Mouse (Mus musculus) intestine, embryonic 16.5 days (tissue): ENCODE data around the gene Relt. TPM values are rescaled to one million over a fixed set of nuclear protein-coding genes. Genes with fewer than 3 reads are reported as not detected.

ENCODE experiments used
- ATAC-seq: fragments of 200-750 bp; cut with Nextera tagmentation; 2 replicates; pipeline ENCODE4 v1.8.0; 2017; ENCODE audit warnings: moderate TSS enrichment, moderate library complexity
- H3K27ac ChIP-seq: fragments of 300-500 bp; sonication (generic); 2 replicates; pipeline ENCODE4 v1.5.1; 2014; ENCODE audit warnings: mild to moderate bottlenecking, low read length
- H3K27me3 ChIP-seq: fragments of 300-500 bp; sonication (generic); replicated peaks from 2 replicates; pipeline ENCODE4 v1.6.1; 2014; ENCODE audit warnings: low read length, control low read depth, mixed read lengths; ENCODE audit not compliant: control insufficient read depth, insufficient read depth
- H3K36me3 ChIP-seq: fragments of 300-500 bp; sonication (generic); 2 replicates; pipeline ENCODE4 v1.6.1; 2014; ENCODE audit warnings: low read length, control low read depth; ENCODE audit not compliant: control insufficient read depth, insufficient read depth
- H3K4me1 ChIP-seq: fragments of 300-500 bp; sonication (generic); 2 replicates; pipeline ENCODE4 v1.6.1; 2014; ENCODE audit warnings: low read length, control low read depth, mixed read lengths; ENCODE audit not compliant: control insufficient read depth, insufficient read depth
- H3K4me2 ChIP-seq: fragments of 300-500 bp; sonication (generic); 2 replicates; pipeline ENCODE4 v1.6.1; 2014; ENCODE audit warnings: low read depth, low read length, control low read depth
- H3K4me3 ChIP-seq: fragments of 300-500 bp; sonication (generic); 2 replicates; pipeline ENCODE4 v1.5.1; 2014; ENCODE audit warnings: mild to moderate bottlenecking, low read length
- H3K9ac ChIP-seq: fragments of 300-500 bp; sonication (generic); 2 replicates; pipeline ENCODE4 v1.6.1; 2014; ENCODE audit warnings: low read depth, low read length
- H3K9me3 ChIP-seq: fragments of 300-500 bp; sonication (generic); 2 replicates; pipeline ENCODE4 v1.6.1; 2016; ENCODE audit warnings: low read length, control low read depth; ENCODE audit not compliant: control insufficient read depth
- WGBS: fragments of 180-500 bp; shearing (Covaris S2); extraction: QIAGEN DNeasy Blood & Tissue Kit; methylation state at CpG from one replicate; pipeline ENCODE4 v1.1.7; 2014; 5-methylcytosine and 5-hydroxymethylcytosine counted together
- microRNA-seq: library from miRNA; unstranded; fragments of <30 nt; microRNA quantifications from one replicate; pipeline ENCODE4, GENCODE M21; 2016
- polyA plus RNA-seq: library from polyadenylated mRNA; unstranded; fragments of >200 nt; fragmentation: Nextera tagmentation; extraction: Ambion mirVana; gene quantifications from 2 replicates; pipeline ENCODE4 v1.2.1, GENCODE M21; 2015

Gene Relt
- polyA plus RNA-seq, 1 experiment from 2014 or later, result 3.8 TPM

- Histone ChIP-seq H3K9ac (no peak overlapping the region), H3K4me2 (no peak overlapping the region), H3K9me3 (no peaks in the 10 kb centered on the region), H3K27ac (no peak overlapping the region), H3K27me3 (no peaks in the 10 kb centered on the region), H3K4me3 (no peak overlapping the region), H3K4me1 (no peaks in the 10 kb centered on the region), H3K36me3 (no peaks in the 10 kb centered on the region)
- 64% methylated on average over 2 of the region's 2 CpGs for WGBS
- no peak for ATAC-seq
These were observed 57.9 kb downstream of the Relt start for GRCm38 (mm10) chr7:100805391-100805790.

- Histone ChIP-seq H3K27ac (no peak overlapping the region), H3K9me3 (no peaks in the 10 kb centered on the region), H3K36me3 (no peaks in the 10 kb centered on the region), H3K27me3 (no peaks in the 10 kb centered on the region), H3K4me1 (no peaks in the 10 kb centered on the region), H3K9ac (no peak overlapping the region), H3K4me3 (no peak overlapping the region), H3K4me2 (no peak overlapping the region)
- 48% methylated on average over 3 of the region's 3 CpGs for WGBS
- ATAC-seq, result no peak
These were observed 64.4 kb downstream of the Relt start for GRCm38 (mm10) chr7:100798810-100799209.

Small RNA genes lying within 50 kb of the gene (microRNA-seq; reads per million reads assigned to microRNA genes)
- gene Mir3102, result 52.4 reads per million, percentile 40 among the genes with 10 or more reads in this experiment

Other genes with a start within 250 kb of the Relt start
- gene Plekhb1, start 201.0 kb downstream of the Relt start, polyA plus RNA-seq, result 15.1 and 15.8 TPM in 2 replicates
- gene Fam168a, start 156.8 kb downstream of the Relt start, polyA plus RNA-seq, result 21.2 and 24.9 TPM in 2 replicates
- 4.1 and 4.6 TPM in 2 replicates for gene Arhgef17, start 68.7 kb upstream of the Relt start, polyA plus RNA-seq
- 9.0 and 9.8 TPM in 2 replicates for gene P2ry6, start 111.2 kb upstream of the Relt start, polyA plus RNA-seq
- gene P2ry2, start 149.4 kb upstream of the Relt start, polyA plus RNA-seq, result 3.1 and 3.3 TPM in 2 replicates
- 19.7 and 23.6 TPM in 2 replicates for gene Fchsd2, start 229.4 kb upstream of the Relt start, polyA plus RNA-seq